Mouse (Mus musculus) MEL-GATA-1-ER (cell line): ENCODE measurements around the gene Zfp658.

ENCODE experiments used
- DNase-seq: peaks from one replicate; pipeline ENCODE4 v3.0.0-alpha.2; 2012; ENCODE audit warnings: low read depth; ENCODE audit errors: extremely low read depth

The Zfp658 gene

GRCm38 (mm10) chr7:43562006-43562633, at the start of gene Zfp658:
Zfp658 (plus strand) TSS chr7:43562256.
- no peak for DNase-seq

DNA sequence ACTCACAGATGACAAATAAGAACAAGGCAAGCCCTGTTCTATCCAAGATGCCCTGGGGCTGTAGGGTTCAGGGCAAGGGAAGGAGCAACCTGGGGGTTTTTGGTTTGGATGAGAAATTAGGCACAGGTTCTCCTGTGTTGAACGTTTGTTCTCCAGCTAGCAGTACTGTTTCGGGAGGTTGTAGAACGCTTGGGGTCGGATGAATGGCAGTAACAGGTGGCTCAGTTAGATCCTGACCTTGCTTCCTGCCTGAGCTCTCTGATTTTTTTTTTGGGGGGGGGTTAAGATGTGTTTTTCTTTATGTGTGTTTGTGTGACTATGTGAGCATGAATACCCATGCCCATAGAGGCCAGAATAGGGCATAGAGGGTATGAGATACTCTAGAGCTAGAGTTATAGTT, 49.5 kb upstream of the Zfp658 start:
- DNase-seq = no peak

DNA sequence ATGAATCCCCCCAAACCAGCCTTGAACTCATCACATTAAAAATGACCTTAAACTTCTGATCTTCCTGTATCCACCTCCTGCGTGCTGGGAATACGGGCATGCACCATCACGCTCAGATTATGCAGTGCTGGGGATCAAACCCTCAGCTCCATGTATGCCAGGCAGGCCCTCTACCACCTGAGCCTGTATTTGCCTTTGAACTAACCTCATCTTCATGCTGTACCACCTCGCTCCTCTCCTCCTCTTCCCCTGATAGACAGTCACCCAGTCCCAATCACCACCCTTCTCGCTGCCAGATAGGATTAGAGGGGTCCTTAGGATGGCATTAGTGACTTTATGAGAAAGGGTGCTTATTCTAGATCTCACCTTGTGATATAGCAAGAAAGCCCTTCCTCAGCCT, 47.0 kb upstream of the Zfp658 start:
- DNase-seq = no peak

DNA sequence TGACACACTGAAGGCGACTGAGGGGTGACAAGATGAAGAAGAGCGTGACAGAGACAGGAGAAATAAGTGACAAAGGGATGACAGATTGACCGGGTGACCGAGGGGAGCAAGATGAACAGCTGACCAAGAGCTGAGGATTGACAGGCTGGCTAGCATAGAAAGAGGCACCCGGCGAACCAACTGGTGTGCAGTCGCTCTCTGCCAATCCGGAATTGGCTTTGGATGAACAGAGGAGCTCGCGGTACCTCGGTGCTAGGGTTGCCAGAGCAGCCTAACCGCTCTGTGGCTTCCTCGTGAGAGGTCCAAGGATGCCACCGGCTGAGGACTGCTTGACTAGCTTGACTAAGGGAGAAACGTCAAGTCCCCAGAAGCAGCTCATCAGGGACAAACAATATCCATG, 43.7 kb upstream of the Zfp658 start:
- DNase-seq = no peak

- no peak for DNase-seq
Measured at GRCm38 (mm10) chr7:43522776-43523175, 39.3 kb upstream of the Zfp658 start.

DNA sequence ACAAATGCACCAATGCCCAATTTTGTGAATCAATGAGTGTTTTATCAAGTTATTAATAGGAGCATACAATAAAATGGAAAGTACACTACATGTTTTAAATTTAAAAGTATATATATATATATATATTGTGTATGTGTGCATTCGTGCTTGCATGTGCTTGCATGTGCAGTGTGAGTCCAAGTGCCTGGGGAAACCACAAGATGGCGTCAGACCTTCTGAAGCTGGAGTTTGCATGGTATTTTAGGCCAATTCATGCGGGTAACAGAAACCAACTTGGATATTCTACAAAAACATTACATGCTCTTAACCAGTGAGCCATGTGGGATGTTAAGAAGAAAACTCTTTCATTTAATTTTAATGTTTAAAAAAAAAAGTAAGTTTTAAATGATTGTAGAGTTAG, 36.7 kb upstream of the Zfp658 start:
- DNase-seq = no peak

- no peak for DNase-seq
Measured at GRCm38 (mm10) chr7:43530216-43530785, 31.8 kb upstream of the Zfp658 start.

- no peak for DNase-seq
Measured at GRCm38 (mm10) chr7:43532936-43533505, 29.0 kb upstream of the Zfp658 start.

- no peak for DNase-seq
Measured at GRCm38 (mm10) chr7:43538524-43538923, 23.5 kb upstream of the Zfp658 start.

- no peak for DNase-seq
Measured at GRCm38 (mm10) chr7:43544225-43544977, 17.7 kb upstream of the Zfp658 start, which contains the start of gene Cd33. Cd33 (minus strand) TSS chr7:43544428.

GRCm38 (mm10) chr7:43545656-43546545, 16.2 kb upstream of the Zfp658 start:
- DNase-seq = no peak

GRCm38 (mm10) chr7:43547666-43548065, 14.4 kb upstream of the Zfp658 start:
- DNase-seq = no peak

DNA sequence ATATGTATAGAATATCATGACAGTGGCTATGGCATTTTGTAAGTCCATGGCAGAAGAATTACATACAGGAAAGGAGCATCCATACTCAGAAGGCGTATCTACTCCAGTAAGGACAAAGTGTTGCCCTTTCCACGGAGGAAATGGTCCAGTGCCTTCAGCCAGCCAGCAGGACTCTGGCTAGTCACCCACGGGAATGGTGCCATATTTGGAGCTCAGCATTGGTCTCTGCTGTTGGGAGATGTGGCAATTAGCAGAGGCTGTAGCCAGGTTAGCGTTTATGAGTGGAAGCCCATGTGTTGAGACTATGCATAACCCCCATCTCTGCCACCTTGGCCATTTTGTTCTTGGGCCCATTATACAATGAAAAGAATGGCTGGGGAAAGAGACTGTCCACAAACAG, 13.8 kb upstream of the Zfp658 start:
- no peak for DNase-seq

DNA sequence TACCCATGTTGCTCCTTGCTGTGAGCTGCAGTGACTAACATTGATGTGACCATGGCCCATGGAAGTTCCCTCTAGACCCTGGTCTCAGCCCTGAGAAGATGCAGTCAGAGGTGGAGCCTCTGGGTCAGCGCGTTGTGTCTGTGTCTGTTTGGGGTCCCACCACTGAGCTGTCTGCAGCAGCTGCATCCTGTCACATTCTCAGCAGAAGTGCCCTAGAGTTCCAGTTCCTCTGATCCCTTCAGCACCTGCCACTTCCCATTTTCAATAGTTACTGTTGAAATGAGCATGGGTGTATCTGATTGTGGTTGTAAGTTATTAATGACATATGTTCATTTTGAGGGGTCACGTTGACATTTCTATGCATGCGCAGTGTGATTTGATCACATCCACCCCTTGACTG, 8.9 kb upstream of the Zfp658 start:
- no peak for DNase-seq

DNA sequence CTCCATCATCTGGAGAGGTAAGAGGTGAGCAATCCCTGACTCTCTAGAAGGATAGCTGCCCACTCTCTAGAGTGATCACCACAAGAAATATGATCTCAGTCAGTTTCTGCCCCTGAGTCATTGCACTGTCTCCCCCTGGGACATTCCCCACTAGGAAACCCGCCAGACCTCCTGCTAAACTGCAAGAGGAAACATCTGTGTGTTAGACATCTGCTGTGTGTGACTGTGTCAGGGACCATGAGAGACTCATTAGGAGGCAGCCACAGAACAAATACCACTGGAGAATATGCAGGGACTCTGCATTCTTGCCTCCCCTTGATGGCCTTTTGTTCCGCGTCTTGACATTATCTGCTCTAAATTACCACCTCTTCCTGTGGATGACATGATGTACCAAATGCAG, 7.5 kb upstream of the Zfp658 start:
- no peak for DNase-seq

GRCm38 (mm10) chr7:43555351-43555750, 6.7 kb upstream of the Zfp658 start:
- no peak for DNase-seq

DNA sequence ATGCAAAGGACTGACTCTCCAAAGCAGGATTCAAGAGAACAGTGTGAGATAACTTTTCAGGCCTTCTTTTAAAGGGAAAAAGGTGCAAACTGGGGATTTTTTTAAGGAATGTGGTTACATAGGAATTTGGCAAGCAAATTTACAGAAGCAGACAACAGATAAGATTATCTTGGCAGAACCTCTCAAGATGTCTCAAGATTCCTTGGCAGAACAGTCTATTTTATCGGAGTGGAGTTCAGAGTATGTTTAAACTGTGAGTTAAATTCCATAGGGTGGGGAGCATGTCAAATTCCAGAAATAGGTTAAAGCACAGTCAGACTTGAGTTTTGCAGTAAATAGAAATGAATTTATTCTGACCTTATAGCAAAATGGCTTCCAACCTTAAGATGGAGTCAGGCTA, 5.2 kb upstream of the Zfp658 start:
- no peak for DNase-seq

GRCm38 (mm10) chr7:43562651-43563070, 605 bp downstream of the Zfp658 start:
- no peak for DNase-seq

GRCm38 (mm10) chr7:43563300-43563699, 1.2 kb downstream of the Zfp658 start:
- DNase-seq = no peak

DNA sequence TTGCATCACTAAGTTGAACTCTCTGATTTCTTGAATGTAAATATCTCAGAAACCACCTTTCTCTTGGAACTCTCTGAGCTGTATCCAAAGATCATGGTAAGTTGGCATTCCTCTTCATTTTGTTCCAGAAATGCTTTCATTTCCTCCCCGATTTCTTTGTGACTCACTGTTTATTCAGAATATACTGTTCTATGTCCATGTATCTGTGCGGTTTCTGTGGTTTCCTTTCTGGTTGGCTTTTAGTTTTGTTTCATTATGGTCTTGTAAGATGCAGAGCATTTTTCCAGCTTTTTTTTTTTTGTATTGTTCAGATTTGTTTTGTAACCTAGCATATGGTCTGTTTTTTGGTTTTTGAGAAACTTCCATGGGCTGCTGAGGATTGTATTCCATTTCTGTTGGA, 9.2 kb downstream of the Zfp658 start:
- DNase-seq = no peak

DNA sequence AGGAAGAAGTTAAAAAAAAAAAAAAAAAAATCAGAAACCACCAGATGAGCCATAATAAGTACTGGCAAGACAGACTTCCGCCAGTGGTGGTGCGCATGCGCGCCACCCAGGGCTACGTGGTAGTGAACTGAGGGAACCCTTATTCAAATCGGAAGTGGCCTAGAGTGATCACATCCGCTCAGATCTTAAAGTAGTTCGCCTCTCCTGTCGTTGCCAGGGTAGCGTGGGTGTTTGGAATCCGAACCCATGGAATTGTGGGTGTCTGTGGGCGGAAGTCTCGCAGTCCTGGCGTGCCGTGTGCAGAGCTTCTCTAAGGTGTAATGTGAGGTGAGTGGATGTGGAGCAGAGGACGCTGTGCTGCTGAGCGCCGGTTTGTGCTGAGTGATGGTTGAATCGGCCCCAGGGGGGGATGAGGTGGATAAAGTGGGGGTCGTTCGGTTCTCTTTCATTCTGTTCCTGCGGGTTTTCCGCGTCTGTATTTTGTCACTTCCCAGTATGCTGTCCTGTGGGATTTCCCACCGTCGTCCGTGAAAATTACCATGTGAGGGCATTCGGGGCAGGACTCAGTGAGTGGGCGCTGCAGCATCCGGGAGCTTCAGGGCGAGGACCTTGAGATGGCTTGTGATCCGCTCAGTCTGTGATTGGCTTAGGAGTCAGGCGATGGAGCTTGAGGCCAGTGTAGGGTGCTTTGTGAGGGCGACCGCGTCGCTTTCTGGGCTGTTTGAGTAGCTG, 17.6 kb downstream of the Zfp658 start, which contains the start of gene Zfp719:
TSS of gene Zfp719 (plus strand) at position 171 of the 732 bp plus-strand sequence.
- peak; percentile 97 for DNase-seq
